Mouse (Mus musculus): Measurements from ENCODE around the gene Tmem63b.

DNA sequence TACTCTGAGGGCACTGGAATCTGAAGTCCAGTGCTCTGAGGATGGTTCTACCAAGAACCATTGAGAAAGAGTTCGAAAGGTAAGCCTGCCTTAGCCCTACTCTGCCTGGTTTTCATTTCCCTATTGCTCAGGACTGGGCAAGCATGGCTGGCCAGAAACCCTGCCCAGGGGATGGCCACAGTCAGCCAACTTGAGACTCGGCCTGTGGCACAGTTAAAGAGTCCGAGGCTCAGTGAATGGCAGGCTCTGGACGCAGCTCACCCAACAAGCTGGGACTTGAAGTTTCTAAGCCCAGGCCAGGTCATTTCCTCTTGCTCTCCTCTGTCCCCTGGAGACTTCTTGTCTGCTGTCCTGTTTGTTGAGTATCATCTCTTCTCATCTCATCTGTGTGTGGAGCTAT, 44.0 kb upstream of the Tmem63b start:
- TF ChIP-seq POLR2A (IDR thresholded peaks at IDR 0.05; ENCODE audit: control insufficient read depth in 1 of 2, insufficient read depth in 1 of 2, low read depth in 1 of 2, low read length in 2 of 2, poor library complexity in 1 of 2) = no peak
- TF ChIP-seq GABPA (IDR thresholded peaks at IDR 0.05; ENCODE audit: low read depth, low read length) = no peak
- no peak for TF ChIP-seq CTCF (IDR thresholded peaks at IDR 0.05 in 2 of 3, conservative IDR thresholded peaks at IDR 0.05 in 1 of 3; ENCODE audit: control insufficient read depth in 1 of 3, insufficient read depth in 1 of 3, low read depth in 2 of 3, low read length in 3 of 3, poor library complexity in 1 of 3, severe bottlenecking in 1 of 3)
- TF ChIP-seq MYC (IDR thresholded peaks at IDR 0.05; ENCODE audit: low read depth, low read length) = no peak
- no peak for TF ChIP-seq GATA1 (IDR thresholded peaks at IDR 0.05; ENCODE audit: low read depth, low read length)
- TF ChIP-seq ZMIZ1 (IDR thresholded peaks at IDR 0.05; ENCODE audit: low read depth, low read length) = no peak
- TF ChIP-seq E2F4 (IDR thresholded peaks at IDR 0.05; ENCODE audit: borderline replicate concordance, low read depth, low read length) = no peak
- TF ChIP-seq ZNF384 (IDR thresholded peaks at IDR 0.05; ENCODE audit: low read depth, low read length) = no peak
- TF ChIP-seq POLR2AphosphoS5 (IDR thresholded peaks at IDR 0.05; ENCODE audit: borderline replicate concordance, low read depth, low read length) = no peak
- TF ChIP-seq RCOR1 (IDR thresholded peaks at IDR 0.05; ENCODE audit: low read depth, low read length) = no peak
- no peak for TF ChIP-seq ETS1 (IDR thresholded peaks at IDR 0.05; ENCODE audit: low read depth, low read length)
